Mouse (Mus musculus): Measurements from ENCODE around the gene Camkk2. TPM values are rescaled to one million over a fixed set of nuclear protein-coding genes. Genes with fewer than 3 reads are reported as not detected.

Gene Camkk2
- polyA plus RNA-seq, 1 experiment from 2014 or later: 18.4 TPM

- H3K27me3 ChIP-seq (ENCODE audit: control insufficient read depth, insufficient read depth, low read length): no peaks in the 10 kb centered on the region
- no peaks in the 10 kb centered on the region for H3K36me3 ChIP-seq (ENCODE audit: control insufficient read depth, insufficient read depth, low read length)
- H3K9me3 ChIP-seq (replicated peaks; ENCODE audit: control insufficient read depth, low read length): no peaks in the 10 kb centered on the region
- H3K9ac ChIP-seq (ENCODE audit: low read length): no peak overlapping the region; the same call in 1 of the 2 replicates
- ATAC-seq (ENCODE audit: insufficient read depth, low FRiP score): no peak
- H3K27ac ChIP-seq (ENCODE audit: low read length): no peak overlapping the region
- no peak overlapping the region for H3K4me2 ChIP-seq (ENCODE audit: low read depth, low read length)
- H3K4me1 ChIP-seq (ENCODE audit: control insufficient read depth, insufficient read depth, low read length): peaks cover 14% of the 10 kb centered on the region; the same call in 1 of the 2 replicates
- 58% methylated on average over 17 of the region's 17 CpGs for WGBS
- H3K4me3 ChIP-seq (replicated peaks; ENCODE audit: low read length): no peak overlapping the region
Measured at GRCm38 (mm10) chr5:122733881-122734280, 45.3 kb downstream of the Camkk2 start.

GRCm38 (mm10) chr5:122731991-122732673 lies 47.1 kb downstream of the Camkk2 start:
- 15% methylated on average over 15 of the region's 15 CpGs for whole genome bisulfite sequencing
- no peaks in the 10 kb centered on the region for H3K36me3 ChIP-seq (ENCODE audit: control insufficient read depth, insufficient read depth, low read length)
- peak; percentile 61; the same call in 1 of the 2 replicates for ATAC-seq (ENCODE audit: insufficient read depth, low FRiP score)
- no peak overlapping the region for H3K9ac ChIP-seq (ENCODE audit: low read length)
- peak overlapping the region; percentile 52 for H3K27ac ChIP-seq (ENCODE audit: low read length)
- H3K4me3 ChIP-seq (replicated peaks; ENCODE audit: low read length): no peak overlapping the region
- H3K4me2 ChIP-seq (ENCODE audit: low read depth, low read length): peak overlapping the region; percentile 14; the same call in 1 of the 2 replicates
- H3K9me3 ChIP-seq (replicated peaks; ENCODE audit: control insufficient read depth, low read length): no peaks in the 10 kb centered on the region
- H3K27me3 ChIP-seq (ENCODE audit: control insufficient read depth, insufficient read depth, low read length): no peaks in the 10 kb centered on the region
- peaks cover 14% of the 10 kb centered on the region; the same call in 1 of the 2 replicates for H3K4me1 ChIP-seq (ENCODE audit: control insufficient read depth, insufficient read depth, low read length)

- Histone ChIP-seq H3K27ac (ENCODE audit: low read length) (peak overlapping the region; percentile 52; the same call in 1 of the 2 replicates), H3K4me2 (ENCODE audit: low read depth, low read length) (no peak overlapping the region), H3K4me3 (replicated peaks; ENCODE audit: low read length) (no peak overlapping the region), H3K9ac (ENCODE audit: low read length) (no peak overlapping the region), H3K4me1 (ENCODE audit: control insufficient read depth, insufficient read depth, low read length) (peaks cover 14% of the 10 kb centered on the region; the same call in 1 of the 2 replicates), H3K36me3 (ENCODE audit: control insufficient read depth, insufficient read depth, low read length) (no peaks in the 10 kb centered on the region), H3K9me3 (replicated peaks; ENCODE audit: control insufficient read depth, low read length) (no peaks in the 10 kb centered on the region), H3K27me3 (ENCODE audit: control insufficient read depth, insufficient read depth, low read length) (no peaks in the 10 kb centered on the region)
- ATAC-seq (ENCODE audit: insufficient read depth, low FRiP score): no peak
- WGBS: 67% methylated on average over 8 of the region's 8 CpGs
Measured at GRCm38 (mm10) chr5:122731321-122731720, 47.9 kb downstream of the Camkk2 start.

GRCm38 (mm10) chr5:122730776-122731175 lies 48.4 kb downstream of the Camkk2 start:
- 73% methylated on average over 10 of the region's 10 CpGs for WGBS
- peaks cover 14% of the 10 kb centered on the region; the same call in 1 of the 2 replicates for H3K4me1 ChIP-seq (ENCODE audit: control insufficient read depth, insufficient read depth, low read length)
- no peak for ATAC-seq (ENCODE audit: insufficient read depth, low FRiP score)
- no peaks in the 10 kb centered on the region for H3K9me3 ChIP-seq (replicated peaks; ENCODE audit: control insufficient read depth, low read length)
- no peaks in the 10 kb centered on the region for H3K36me3 ChIP-seq (ENCODE audit: control insufficient read depth, insufficient read depth, low read length)
- H3K9ac ChIP-seq (ENCODE audit: low read length): no peak overlapping the region
- H3K27me3 ChIP-seq (ENCODE audit: control insufficient read depth, insufficient read depth, low read length): no peaks in the 10 kb centered on the region
- H3K4me2 ChIP-seq (ENCODE audit: low read depth, low read length): no peak overlapping the region
- no peak overlapping the region for H3K4me3 ChIP-seq (replicated peaks; ENCODE audit: low read length)
- no peak overlapping the region for H3K27ac ChIP-seq (ENCODE audit: low read length)

- 95% methylated on average over 7 of the region's 7 CpGs for WGBS
- no peak for ATAC-seq (ENCODE audit: insufficient read depth, low FRiP score)
- Histone ChIP-seq H3K27me3 (ENCODE audit: control insufficient read depth, insufficient read depth, low read length) (no peaks in the 10 kb centered on the region), H3K4me2 (ENCODE audit: low read depth, low read length) (no peak overlapping the region), H3K4me3 (replicated peaks; ENCODE audit: low read length) (no peak overlapping the region), H3K36me3 (ENCODE audit: control insufficient read depth, insufficient read depth, low read length) (no peaks in the 10 kb centered on the region), H3K4me1 (ENCODE audit: control insufficient read depth, insufficient read depth, low read length) (peaks cover 7% of the 10 kb centered on the region; the same call in 1 of the 2 replicates), H3K9ac (ENCODE audit: low read length) (no peak overlapping the region), H3K27ac (ENCODE audit: low read length) (no peak overlapping the region), H3K9me3 (replicated peaks; ENCODE audit: control insufficient read depth, low read length) (0 out of 2 replicates have a peak, but pooled peaks cover 3% of the 10 kb centered on the region)
Measured at GRCm38 (mm10) chr5:122727096-122727495, 52.1 kb downstream of the Camkk2 start.

GRCm38 (mm10) chr5:122726595-122726994 lies 52.6 kb downstream of the Camkk2 start:
- H3K27me3 ChIP-seq (ENCODE audit: control insufficient read depth, insufficient read depth, low read length): no peaks in the 10 kb centered on the region
- 0 out of 2 replicates have a peak, but pooled peaks have one; percentile 16 for ATAC-seq (ENCODE audit: insufficient read depth, low FRiP score)
- no peak overlapping the region for H3K9ac ChIP-seq (ENCODE audit: low read length)
- 71% methylated on average over 5 of the region's 5 CpGs for WGBS
- no peak overlapping the region for H3K4me2 ChIP-seq (ENCODE audit: low read depth, low read length)
- no peak overlapping the region for H3K27ac ChIP-seq (ENCODE audit: low read length)
- H3K4me3 ChIP-seq (replicated peaks; ENCODE audit: low read length): no peak overlapping the region
- 0 out of 2 replicates have a peak, but pooled peaks cover 3% of the 10 kb centered on the region for H3K9me3 ChIP-seq (replicated peaks; ENCODE audit: control insufficient read depth, low read length)
- peaks cover 2% of the 10 kb centered on the region; the same call in 1 of the 2 replicates for H3K4me1 ChIP-seq (ENCODE audit: control insufficient read depth, insufficient read depth, low read length)
- H3K36me3 ChIP-seq (ENCODE audit: control insufficient read depth, insufficient read depth, low read length): no peaks in the 10 kb centered on the region

GRCm38 (mm10) chr5:122726068-122726467 lies 53.1 kb downstream of the Camkk2 start:
- WGBS: 15% methylated on average over 7 of the region's 7 CpGs
- no peaks in the 10 kb centered on the region for H3K4me1 ChIP-seq (ENCODE audit: control insufficient read depth, insufficient read depth, low read length)
- 0 out of 2 replicates have a peak, but pooled peaks cover 3% of the 10 kb centered on the region for H3K9me3 ChIP-seq (replicated peaks; ENCODE audit: control insufficient read depth, low read length)
- no peak overlapping the region for H3K9ac ChIP-seq (ENCODE audit: low read length)
- no peaks in the 10 kb centered on the region for H3K27me3 ChIP-seq (ENCODE audit: control insufficient read depth, insufficient read depth, low read length)
- no peak overlapping the region for H3K4me3 ChIP-seq (replicated peaks; ENCODE audit: low read length)
- H3K27ac ChIP-seq (ENCODE audit: low read length): no peak overlapping the region
- H3K4me2 ChIP-seq (ENCODE audit: low read depth, low read length): no peak overlapping the region
- no peaks in the 10 kb centered on the region for H3K36me3 ChIP-seq (ENCODE audit: control insufficient read depth, insufficient read depth, low read length)
- ATAC-seq (ENCODE audit: insufficient read depth, low FRiP score): peak; percentile 42; the same call in 1 of the 2 replicates

GRCm38 (mm10) chr5:122725453-122725852 lies 53.8 kb downstream of the Camkk2 start:
- no peak overlapping the region for H3K9ac ChIP-seq (ENCODE audit: low read length)
- H3K27ac ChIP-seq (ENCODE audit: low read length): no peak overlapping the region
- H3K36me3 ChIP-seq (ENCODE audit: control insufficient read depth, insufficient read depth, low read length): no peaks in the 10 kb centered on the region
- ATAC-seq (ENCODE audit: insufficient read depth, low FRiP score): no peak
- no peak overlapping the region for H3K4me3 ChIP-seq (replicated peaks; ENCODE audit: low read length)
- no peak overlapping the region for H3K4me2 ChIP-seq (ENCODE audit: low read depth, low read length)
- 0 out of 2 replicates have a peak, but pooled peaks cover 3% of the 10 kb centered on the region for H3K9me3 ChIP-seq (replicated peaks; ENCODE audit: control insufficient read depth, low read length)
- WGBS: 86% methylated on average over 13 of the region's 13 CpGs
- H3K27me3 ChIP-seq (ENCODE audit: control insufficient read depth, insufficient read depth, low read length): no peaks in the 10 kb centered on the region
- no peaks in the 10 kb centered on the region for H3K4me1 ChIP-seq (ENCODE audit: control insufficient read depth, insufficient read depth, low read length)

GRCm38 (mm10) chr5:122719168-122719567 lies 60.0 kb downstream of the Camkk2 start:
- ATAC-seq (ENCODE audit: insufficient read depth, low FRiP score): no peak
- no peak overlapping the region for H3K4me2 ChIP-seq (ENCODE audit: low read depth, low read length)
- WGBS: 91% methylated on average over 8 of the region's 8 CpGs

More at GRCm38 (mm10) chr5:122719168-122719567, 60.0 kb downstream of the Camkk2 start:
- Histone ChIP-seq H3K4me1 (ENCODE audit: control insufficient read depth, insufficient read depth, low read length) (no peaks in the 10 kb centered on the region), H3K9ac (ENCODE audit: low read length) (no peak overlapping the region), H3K9me3 (replicated peaks; ENCODE audit: control insufficient read depth, low read length) (0 out of 2 replicates have a peak, but pooled peaks cover 3% of the 10 kb centered on the region), H3K27me3 (ENCODE audit: control insufficient read depth, insufficient read depth, low read length) (no peaks in the 10 kb centered on the region), H3K4me3 (replicated peaks; ENCODE audit: low read length) (no peak overlapping the region), H3K27ac (ENCODE audit: low read length) (no peak overlapping the region), H3K36me3 (ENCODE audit: control insufficient read depth, insufficient read depth, low read length) (no peaks in the 10 kb centered on the region)

All from stomach, embryonic 16.5 days (tissue).